20 mouse cellular contexts compared by ENCODE assay signal in genomic region chr5:98306528-98306927, GRCm38 (mm10). TPM values are rescaled to one million over a fixed set of nuclear protein-coding genes. Genes with fewer than 3 reads are reported as not detected.
DNase-seq lines count a peak whose midpoint lies in the region; ATAC-seq and TF ChIP-seq lines count a peak whose summit lies in the region.
"Had no signal": no experiment of that assay in that cellular context is flagged by ENCODE, and none has a peak within 500 bp of the region (broad histone marks: within the 10 kb centered on the region; RNA-seq: fewer than 3 reads in every experiment).

No protein-coding gene starts in this region.

- ATAC-seq in kidney, embryonic 14.5 days (ENCODE audit: low FRiP score, low TSS enrichment) = peak; percentile 80; the same call in 1 of the 2 replicates
- no peak for ATAC-seq in limb, embryonic 14.5 days (ENCODE audit: low FRiP score, low read depth)
- ATAC-seq: forebrain, embryonic 13.5 days had no signal

- no peaks in the 10 kb centered on the region for H3K36me3 ChIP-seq in kidney, embryonic 14.5 days (ENCODE audit: control insufficient read depth, insufficient read depth, low read length)
- H3K36me3 ChIP-seq in limb, embryonic 14.5 days (ENCODE audit: control insufficient read depth, insufficient read depth, low read length) = no peaks in the 10 kb centered on the region
- H3K36me3 ChIP-seq: embryonic facial prominence, embryonic 15.5 days had no signal

- no peaks in the 10 kb centered on the region for H3K4me1 ChIP-seq in kidney, embryonic 14.5 days (ENCODE audit: control insufficient read depth, insufficient read depth, low read length)
- H3K4me1 ChIP-seq in limb, embryonic 14.5 days (ENCODE audit: control insufficient read depth, insufficient read depth, low read length) = no peaks in the 10 kb centered on the region
- H3K4me1 ChIP-seq: embryonic facial prominence, embryonic 15.5 days; forebrain, embryonic 13.5 days had no signal

- H3K27me3 ChIP-seq in kidney, embryonic 14.5 days (ENCODE audit: control insufficient read depth, insufficient read depth, low read length) = no peaks in the 10 kb centered on the region
- H3K27me3 ChIP-seq in limb, embryonic 14.5 days (ENCODE audit: control insufficient read depth, insufficient read depth, low read length) = no peaks in the 10 kb centered on the region
- H3K27me3 ChIP-seq: embryonic facial prominence, embryonic 15.5 days; forebrain, embryonic 13.5 days had no signal

- no peak overlapping the region for H3K27ac ChIP-seq in kidney, embryonic 14.5 days (ENCODE audit: low read depth, low read length)
- no peak overlapping the region for H3K27ac ChIP-seq in limb, embryonic 14.5 days (replicated peaks; ENCODE audit: low read depth, low read length)
- H3K27ac ChIP-seq: embryonic facial prominence, embryonic 15.5 days; forebrain, embryonic 13.5 days had no signal

- DNase-seq in kidney, postnatal 4 days = no peak
- DNase-seq in 3T3-L1 (ENCODE audit: low read depth, low spot score) (peak; percentile 8), MN1 (ENCODE audit: low spot score) (peak; percentile 17)
- peak; percentile 30 for DNase-seq in limb, embryonic 14.5 days (ENCODE audit: low spot score)
- no peak for DNase-seq in frontal cortex, postnatal 25 days (ENCODE audit: low spot score in 2 of 2)
- DNase-seq in testis, postnatal 10 days (ENCODE audit: low spot score) = no peak
- DNase-seq: cerebellum, postnatal 14 days; gastrocnemius, postnatal 10 days; heart, postnatal 10 days; kidney, postnatal 25 days; left cerebral cortex, postnatal 4 days; lung, postnatal 36 days; right cerebral cortex, adult 18-20 months; thymus, postnatal 14 days had no signal

- H3K4me3 ChIP-seq in kidney, embryonic 14.5 days (ENCODE audit: low read length) = no peak overlapping the region
- no peak overlapping the region for H3K4me3 ChIP-seq in limb, embryonic 14.5 days (replicated peaks; ENCODE audit: low read length)
- H3K4me3 ChIP-seq: embryonic facial prominence, embryonic 15.5 days; forebrain, embryonic 13.5 days had no signal

- TF ChIP-seq POLR2A in limb, embryonic 14.5 days (IDR thresholded peaks at IDR 0.05; ENCODE audit: borderline replicate concordance, extremely low read depth, insufficient read depth, insufficient read length) = no peak

- no peak overlapping the region for H3K9ac ChIP-seq in kidney, embryonic 14.5 days (ENCODE audit: low read depth, low read length)
- H3K9ac ChIP-seq in limb, embryonic 14.5 days (ENCODE audit: low read depth, low read length, severe bottlenecking) = no peak overlapping the region
- H3K9ac ChIP-seq: embryonic facial prominence, embryonic 15.5 days; forebrain, embryonic 13.5 days had no signal

- no peaks in the 10 kb centered on the region for H3K9me3 ChIP-seq in kidney, embryonic 14.5 days (ENCODE audit: control insufficient read depth, low read length)
- no peaks in the 10 kb centered on the region for H3K9me3 ChIP-seq in limb, embryonic 14.5 days (ENCODE audit: control insufficient read depth, low read length)
- H3K9me3 ChIP-seq: embryonic facial prominence, embryonic 15.5 days; forebrain, embryonic 13.5 days had no signal

- H3K4me2 ChIP-seq in kidney, embryonic 14.5 days (replicated peaks; ENCODE audit: low read depth, low read length) = no peak overlapping the region
- H3K4me2 ChIP-seq in limb, embryonic 14.5 days (replicated peaks; ENCODE audit: low read depth, low read length, severe bottlenecking) = no peak overlapping the region
- H3K4me2 ChIP-seq: embryonic facial prominence, embryonic 15.5 days; forebrain, embryonic 13.5 days had no signal

- 18% methylated on average over 9 of the region's 9 CpGs for whole genome bisulfite sequencing in kidney, embryonic 14.5 days
- 63% methylated on average over 9 of the region's 9 CpGs for WGBS in limb, embryonic 14.5 days

RNA-seq across cellular contexts. Expression of gene Cfap299, which starts 22.6 kb away (rescaled TPM):
- 0.43 and 0.63 TPM in 2 replicates for polyA plus RNA-seq in kidney, embryonic 14.5 days (2014; fragmentation: Nextera tagmentation; extraction: Ambion mirVana)
- polyA plus RNA-seq in limb, embryonic 14.5 days (2012; rRNA removed) = 0.15 TPM in 1 of 2 replicates, not detected in the other
- polyA plus RNA-seq in limb, embryonic 14.5 days (2014; fragmentation: Nextera tagmentation; extraction: Ambion mirVana) = 0.72 and 0.74 TPM in 2 replicates
- polyA plus RNA-seq: intestine, embryonic 14.5 days; liver, embryonic 16.5 days; spleen, adult 2 months had no signal

RNA-seq across cellular contexts. Expression of gene Fgf5, which starts 52.5 kb away (rescaled TPM):
- 0.32 and 0.57 TPM in 2 replicates for polyA plus RNA-seq in kidney, embryonic 14.5 days (2014; fragmentation: Nextera tagmentation; extraction: Ambion mirVana)
- 0.41 and 0.67 TPM in 2 replicates for polyA plus RNA-seq in limb, embryonic 14.5 days (2012; rRNA removed)
- polyA plus RNA-seq in limb, embryonic 14.5 days (2014; fragmentation: Nextera tagmentation; extraction: Ambion mirVana) = 0.48 and 0.50 TPM in 2 replicates
- polyA plus RNA-seq: spleen, adult 2 months had no signal

Comparison
In these comparisons a context has a peak if more than half of its experiments do, and no peak if none do; other contexts are left out.
1. DNase-seq: peak in 3T3-L1 (single experiment), MN1 (single experiment) and limb, embryonic 14.5 days (single experiment); none in kidney, postnatal 4 days (0 of 2), frontal cortex, postnatal 25 days (0 of 2) and testis, postnatal 10 days (single experiment).